Mouse (Mus musculus): Measurements from ENCODE around the gene Cluh. TPM values are rescaled to one million over a fixed set of nuclear protein-coding genes. Genes with fewer than 3 reads are reported as not detected.

Gene Cluh
- polyA plus RNA-seq, 1 experiment: 34.1 TPM

DNA sequence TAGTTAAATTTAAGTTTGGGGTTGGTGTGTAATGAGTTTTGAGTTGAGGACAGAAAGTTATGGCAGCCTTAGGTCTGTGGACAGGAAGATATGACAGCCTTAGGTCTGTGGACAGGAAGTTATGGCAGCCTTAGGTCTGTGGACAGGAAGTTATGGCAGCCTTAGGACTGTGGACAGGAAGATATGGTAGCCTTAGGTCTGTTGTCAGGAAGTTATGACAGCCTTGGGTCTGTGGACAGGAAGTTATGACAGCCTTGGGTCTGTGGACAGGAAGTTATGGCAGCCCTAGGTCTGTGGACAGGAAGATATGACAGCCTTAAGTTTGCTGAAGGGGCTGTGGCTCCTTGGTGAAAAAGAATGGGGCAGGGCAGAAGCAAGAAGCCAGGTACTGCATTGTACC is 24.0 kb upstream of the Cluh start:
- TF ChIP-seq POLR2A (IDR thresholded peaks at IDR 0.05; ENCODE audit: borderline replicate concordance, extremely low read depth, insufficient read depth, insufficient read length, poor library complexity, severe bottlenecking): no peak
- no peak for TF ChIP-seq CTCF (IDR thresholded peaks at IDR 0.05; ENCODE audit: borderline replicate concordance, extremely low read depth, insufficient read depth, insufficient read length)
- no peak for DNase-seq (ENCODE audit: low read depth)

DNA sequence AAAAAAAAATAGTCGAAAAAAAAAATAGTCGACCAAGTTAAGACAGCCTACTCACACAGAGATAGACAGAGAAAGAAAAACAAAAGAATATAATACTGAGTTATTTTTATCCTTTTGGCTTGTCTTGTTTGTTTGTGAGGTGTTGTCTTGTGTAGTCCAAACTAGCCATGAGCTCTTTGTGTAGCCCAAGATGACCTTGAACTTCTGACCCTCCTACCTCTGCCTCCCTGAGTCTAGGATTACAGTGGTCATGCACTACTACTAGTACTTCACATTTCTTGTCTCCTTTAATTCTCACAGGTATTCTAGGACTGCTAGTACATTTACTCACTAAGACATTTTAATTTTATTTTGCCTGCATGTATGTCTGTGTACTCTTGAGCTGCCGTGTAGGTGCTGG is 21.8 kb upstream of the Cluh start:
- no peak for DNase-seq (ENCODE audit: low read depth)
- TF ChIP-seq CTCF (IDR thresholded peaks at IDR 0.05; ENCODE audit: borderline replicate concordance, extremely low read depth, insufficient read depth, insufficient read length) (no peak), POLR2A (IDR thresholded peaks at IDR 0.05; ENCODE audit: borderline replicate concordance, extremely low read depth, insufficient read depth, insufficient read length, poor library complexity, severe bottlenecking) (no peak)

DNA sequence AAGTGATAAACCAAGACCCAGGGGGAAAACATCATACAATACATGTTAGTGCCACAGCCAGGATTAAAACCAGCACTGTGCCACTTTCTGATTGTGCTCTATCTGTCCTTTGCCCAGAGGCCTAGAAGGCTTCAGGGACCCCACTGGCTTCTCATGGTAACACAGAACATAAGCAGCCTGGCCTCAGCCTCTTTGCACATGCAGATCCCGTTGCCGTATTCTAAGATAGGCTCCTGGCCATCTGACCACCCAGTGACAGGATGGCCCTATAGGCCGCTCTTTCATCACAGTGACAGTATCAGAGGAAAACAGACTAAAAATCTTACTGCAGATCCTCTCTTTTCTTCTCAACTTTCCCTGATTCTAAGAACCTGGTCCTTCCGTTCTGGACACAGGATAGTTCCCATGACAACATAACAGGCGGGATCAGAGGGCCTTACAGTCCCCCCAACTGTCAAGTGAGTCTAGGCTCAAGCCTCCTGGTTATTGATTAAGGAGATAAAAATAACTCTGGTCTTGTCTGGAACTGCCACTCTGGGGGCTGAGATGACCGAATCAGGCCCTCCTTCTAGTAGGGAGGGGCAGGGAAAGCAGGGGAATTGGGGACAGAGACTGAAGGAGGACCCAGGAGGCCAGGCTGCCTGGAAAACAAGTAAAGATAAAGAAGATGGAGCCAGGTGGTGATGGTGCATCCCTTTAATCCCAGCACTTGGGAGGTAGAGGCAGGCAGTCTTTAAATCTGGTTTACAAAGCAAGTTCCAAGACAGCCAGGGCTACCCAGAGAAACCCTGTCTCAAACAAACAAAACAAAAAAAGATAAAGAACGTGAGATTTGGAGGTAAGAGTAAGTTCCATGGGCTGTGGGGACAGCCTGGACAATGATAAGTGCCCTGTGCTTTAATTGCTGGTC is 17.2 kb upstream of the Cluh start:
- no peak for TF ChIP-seq POLR2A (IDR thresholded peaks at IDR 0.05; ENCODE audit: borderline replicate concordance, extremely low read depth, insufficient read depth, insufficient read length, poor library complexity, severe bottlenecking)
- no peak for TF ChIP-seq CTCF (IDR thresholded peaks at IDR 0.05; ENCODE audit: borderline replicate concordance, extremely low read depth, insufficient read depth, insufficient read length)
- no peak for DNase-seq (ENCODE audit: low read depth)

DNA sequence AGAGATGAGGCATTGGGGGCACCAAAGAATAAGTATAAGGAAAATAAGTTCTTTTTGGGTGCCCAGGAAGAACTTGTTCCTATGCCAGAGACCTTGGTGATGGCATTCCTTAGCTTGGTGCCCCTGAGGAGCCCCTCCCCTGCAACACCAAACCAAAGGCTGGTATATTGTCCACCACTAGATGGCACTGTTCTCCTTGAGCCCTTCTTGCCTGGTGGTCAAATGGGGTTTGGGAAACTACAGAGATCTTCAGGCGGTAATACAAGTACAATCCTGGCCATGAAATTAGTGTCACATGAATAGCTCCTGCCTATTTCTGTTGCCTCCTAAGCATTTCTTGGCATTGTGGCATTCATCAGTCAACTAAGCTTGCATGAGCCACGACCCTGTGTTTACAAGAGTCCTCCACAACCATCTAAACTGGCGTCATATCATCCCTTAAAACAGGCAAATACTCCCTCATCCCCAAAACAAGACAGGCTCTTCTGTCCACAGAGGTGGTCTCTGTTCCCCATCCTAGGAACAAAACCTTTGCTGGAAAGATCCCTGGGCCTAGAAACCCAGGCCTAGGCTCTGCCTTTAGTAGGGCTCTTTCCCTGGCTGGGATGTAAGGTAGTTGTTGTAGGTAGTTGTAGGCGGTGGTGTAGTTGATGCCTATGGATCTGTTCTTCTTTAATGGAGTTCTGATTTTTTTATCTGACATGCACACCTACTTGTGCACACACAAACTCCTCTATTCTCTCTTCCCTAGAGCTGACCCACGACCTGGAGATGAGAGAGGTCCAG is 14.6 kb upstream of the Cluh start:
- DNase-seq (ENCODE audit: low read depth): peak; percentile 83
- TF ChIP-seq CTCF (IDR thresholded peaks at IDR 0.05; ENCODE audit: borderline replicate concordance, extremely low read depth, insufficient read depth, insufficient read length) (peak; percentile 89), POLR2A (IDR thresholded peaks at IDR 0.05; ENCODE audit: borderline replicate concordance, extremely low read depth, insufficient read depth, insufficient read length, poor library complexity, severe bottlenecking) (no peak)

DNA sequence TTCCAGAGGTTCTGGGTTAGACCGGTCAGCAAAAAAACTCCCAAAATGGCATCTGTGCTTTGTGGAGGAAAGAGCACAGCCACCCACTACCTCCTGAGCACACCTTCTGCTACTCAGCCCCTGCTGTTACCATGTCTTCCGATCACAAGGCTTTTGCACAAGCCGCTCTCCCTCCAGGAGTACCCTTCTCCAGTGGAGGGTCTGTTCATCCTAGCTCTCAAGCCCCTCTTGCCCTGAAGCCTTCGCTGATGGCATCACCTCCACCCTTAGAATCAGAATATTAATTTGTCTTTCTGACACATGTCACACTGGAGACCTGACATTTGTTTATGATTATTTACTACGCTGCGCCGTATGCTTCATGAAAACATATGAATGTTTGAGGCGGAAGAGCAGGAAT is 11.8 kb upstream of the Cluh start:
- no peak for DNase-seq (ENCODE audit: low read depth)
- TF ChIP-seq POLR2A (IDR thresholded peaks at IDR 0.05; ENCODE audit: borderline replicate concordance, extremely low read depth, insufficient read depth, insufficient read length, poor library complexity, severe bottlenecking) (no peak), CTCF (IDR thresholded peaks at IDR 0.05; ENCODE audit: borderline replicate concordance, extremely low read depth, insufficient read depth, insufficient read length) (no peak)

DNA sequence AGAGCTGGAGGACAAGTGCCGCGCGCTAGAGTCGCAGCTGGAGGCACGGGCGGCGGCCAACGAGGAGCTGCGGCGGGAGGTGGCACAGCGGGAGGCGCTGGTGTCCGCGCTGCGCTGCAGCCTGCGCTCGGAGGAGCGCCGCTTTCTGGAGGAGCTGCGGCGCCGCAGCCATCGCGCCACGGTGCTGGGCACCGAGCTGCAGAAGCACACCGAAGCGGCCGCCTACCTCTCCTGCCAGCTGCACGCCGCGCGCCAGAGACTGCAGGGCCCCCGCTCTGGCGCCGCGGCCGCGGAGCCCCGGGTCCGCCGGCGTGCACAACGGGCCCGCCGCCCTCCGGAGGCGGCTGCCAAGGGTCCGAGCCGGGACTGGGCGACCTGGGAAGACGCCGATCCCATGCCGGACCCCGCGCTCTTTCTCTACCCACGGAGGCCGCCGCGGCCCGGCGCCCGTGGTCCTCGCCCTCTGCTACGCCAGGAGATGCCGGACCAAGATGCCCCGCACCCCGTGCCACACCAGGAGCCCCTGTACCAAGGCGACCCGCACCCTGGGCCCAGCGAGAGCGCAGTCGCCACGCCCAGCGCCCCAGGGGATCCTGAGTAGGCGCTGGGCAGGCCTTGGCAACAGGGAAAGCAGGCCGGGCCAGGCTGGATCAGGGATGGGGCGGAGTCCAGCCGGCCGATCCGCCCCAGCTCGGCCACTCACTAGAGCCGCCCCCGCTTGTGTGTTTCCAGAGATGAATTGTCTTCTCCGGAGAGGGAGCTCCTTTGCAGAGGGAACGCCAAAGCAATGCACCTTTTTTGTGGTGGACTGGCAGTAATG is 11.1 kb upstream of the Cluh start:
- DNase-seq (ENCODE audit: low read depth): peak; percentile 92
- peak; percentile 77 for TF ChIP-seq POLR2A (IDR thresholded peaks at IDR 0.05; ENCODE audit: borderline replicate concordance, extremely low read depth, insufficient read depth, insufficient read length, poor library complexity, severe bottlenecking)
- TF ChIP-seq CTCF (IDR thresholded peaks at IDR 0.05; ENCODE audit: borderline replicate concordance, extremely low read depth, insufficient read depth, insufficient read length): 0 out of 2 replicates have a peak, but pooled peaks have one; percentile 27

DNA sequence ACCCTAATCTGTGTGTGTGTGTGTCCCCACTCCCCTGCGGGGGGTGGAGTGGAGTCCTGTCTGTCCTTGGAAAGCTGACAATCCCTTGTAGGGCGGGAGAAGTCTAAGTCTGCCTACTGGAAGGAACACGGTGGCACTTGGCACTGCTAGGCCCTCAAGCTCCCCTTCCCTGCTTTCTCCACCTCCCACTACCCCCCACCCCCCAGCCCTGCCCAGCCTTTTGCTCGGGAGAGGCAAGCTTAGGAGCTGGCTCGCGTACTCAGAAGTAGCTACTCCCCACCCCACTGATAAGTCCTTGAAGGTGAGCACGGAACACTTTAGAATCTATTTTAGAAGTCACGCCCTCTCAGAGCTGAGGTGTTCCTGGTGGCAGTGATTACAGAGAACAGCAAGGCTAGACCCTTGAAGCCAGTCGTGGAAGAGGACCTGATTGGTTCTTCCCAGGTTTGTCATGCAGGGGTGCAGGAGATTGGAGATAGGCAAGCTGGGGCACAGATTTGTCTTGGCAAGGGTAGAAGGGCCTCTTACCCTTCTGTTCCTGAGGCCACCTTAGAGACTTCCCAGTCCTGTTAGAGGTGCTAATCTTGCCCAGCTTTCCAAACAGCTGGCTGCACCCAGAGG is 10.4 kb upstream of the Cluh start:
- DNase-seq (ENCODE audit: low read depth): peak; percentile 72
- no peak for TF ChIP-seq CTCF (IDR thresholded peaks at IDR 0.05; ENCODE audit: borderline replicate concordance, extremely low read depth, insufficient read depth, insufficient read length)
- no peak for TF ChIP-seq POLR2A (IDR thresholded peaks at IDR 0.05; ENCODE audit: borderline replicate concordance, extremely low read depth, insufficient read depth, insufficient read length, poor library complexity, severe bottlenecking)

DNA sequence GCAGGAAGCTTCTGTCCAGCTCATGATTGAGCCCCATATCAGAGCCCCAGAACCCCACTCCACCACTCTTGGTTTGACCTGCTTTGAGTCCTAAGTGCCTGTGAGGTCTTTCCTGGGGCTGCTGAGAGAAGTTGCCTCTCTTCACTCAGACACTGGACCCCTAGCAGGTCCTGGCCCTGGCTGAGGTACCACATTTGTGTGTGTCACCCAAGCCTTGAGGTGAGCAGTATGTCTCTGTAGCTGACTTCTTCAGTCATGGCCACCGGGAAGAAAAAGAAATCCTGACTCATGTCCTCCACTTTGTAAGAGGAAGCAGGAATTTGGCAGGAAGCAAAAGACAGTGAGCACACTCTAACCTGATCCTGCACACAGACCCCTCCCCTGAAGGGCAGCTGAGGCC is 9.7 kb upstream of the Cluh start:
- no peak for TF ChIP-seq CTCF (IDR thresholded peaks at IDR 0.05; ENCODE audit: borderline replicate concordance, extremely low read depth, insufficient read depth, insufficient read length)
- no peak for TF ChIP-seq POLR2A (IDR thresholded peaks at IDR 0.05; ENCODE audit: borderline replicate concordance, extremely low read depth, insufficient read depth, insufficient read length, poor library complexity, severe bottlenecking)

DNA sequence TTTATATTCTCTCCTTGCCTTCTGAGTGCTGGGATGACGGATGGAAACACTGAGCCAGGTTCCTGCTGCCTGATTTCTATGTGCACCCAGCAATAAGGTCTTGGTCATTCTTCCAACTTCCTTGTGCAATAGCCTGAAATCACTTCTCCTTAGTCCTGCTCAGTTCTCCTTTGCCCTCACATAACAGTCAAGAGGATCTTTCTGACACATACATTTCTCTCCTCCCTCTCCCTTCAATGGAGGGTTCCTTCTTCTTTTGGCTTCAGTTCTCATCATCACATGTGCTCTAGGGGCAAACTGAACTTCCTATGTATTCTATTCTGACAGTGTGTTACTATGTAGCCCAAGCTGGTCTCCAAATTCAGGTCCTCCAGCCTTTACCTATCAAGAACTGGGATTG is 1.3 kb upstream of the Cluh start:
- DNase-seq (ENCODE audit: low read depth): no peak
- TF ChIP-seq POLR2A (IDR thresholded peaks at IDR 0.05; ENCODE audit: borderline replicate concordance, extremely low read depth, insufficient read depth, insufficient read length, poor library complexity, severe bottlenecking) (no peak), CTCF (IDR thresholded peaks at IDR 0.05; ENCODE audit: borderline replicate concordance, extremely low read depth, insufficient read depth, insufficient read length) (no peak)

More for the DNA sequence above, 9.7 kb upstream of the Cluh start:
- DNase-seq (ENCODE audit: low read depth): no peak

DNA sequence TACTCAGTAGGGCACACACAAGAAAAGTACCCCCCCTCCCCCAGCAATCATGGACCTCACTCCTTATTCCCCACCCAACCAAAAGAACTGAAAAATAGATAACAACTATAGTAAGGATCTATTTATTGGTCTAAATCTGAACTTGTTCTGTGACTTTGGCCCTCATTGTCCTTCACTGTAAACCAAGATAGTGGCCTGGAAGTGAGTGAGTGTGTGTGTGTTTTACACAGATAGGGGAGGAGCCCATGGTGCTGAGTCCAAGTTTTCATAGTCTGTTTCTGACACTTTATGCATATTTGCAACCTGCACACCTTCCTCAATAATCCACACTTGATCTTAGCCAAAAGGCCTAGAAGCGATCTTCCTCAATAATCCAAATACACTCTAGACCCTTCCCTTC is 619 bp upstream of the Cluh start:
- DNase-seq (ENCODE audit: low read depth): no peak

More for the DNA sequence above, 619 bp upstream of the Cluh start:
- TF ChIP-seq CTCF (IDR thresholded peaks at IDR 0.05; ENCODE audit: borderline replicate concordance, extremely low read depth, insufficient read depth, insufficient read length): no peak
- TF ChIP-seq POLR2A (IDR thresholded peaks at IDR 0.05; ENCODE audit: borderline replicate concordance, extremely low read depth, insufficient read depth, insufficient read length, poor library complexity, severe bottlenecking): no peak

All from brain, embryonic 14.5 days (tissue).